Mouse (Mus musculus) limb, embryonic 14.5 days (tissue): ENCODE measurements at regions not wholly inside any gene's neighbourhood (a gene's known extent, or its start where the extent isn't known, plus 50 kb on each side); places are given as distances from the start of the nearest gene placed in this dataset.

ENCODE experiments used
- ATAC-seq: fragments of 200-750 bp; cut with Nextera tagmentation; 2 replicates; pipeline ENCODE4 v1.8.0; 2017; ENCODE audit warnings: low read depth, moderate number of reproducible peaks, moderate TSS enrichment; ENCODE audit not compliant: low FRiP score
- DNase-seq: peaks from one replicate; pipeline ENCODE4 v3.0.0-alpha.2; 2015; ENCODE audit warnings: low spot score
- H3K27ac ChIP-seq: fragments of 300-500 bp; sonication (generic); replicated peaks from 2 replicates; pipeline ENCODE4 v1.5.1; 2014; ENCODE audit warnings: low read depth, mild to moderate bottlenecking, low read length, moderate library complexity, mixed read lengths
- H3K27me3 ChIP-seq: fragments of 300-500 bp; sonication (generic); 2 replicates; pipeline ENCODE4 v1.6.1; 2014; ENCODE audit warnings: low read length, mixed read lengths; ENCODE audit not compliant: control insufficient read depth, insufficient read depth
- H3K36me3 ChIP-seq: fragments of 300-500 bp; sonication (generic); 2 replicates; pipeline ENCODE4 v1.6.1; 2014; ENCODE audit warnings: mild to moderate bottlenecking, low read length, moderate library complexity, mixed read lengths; ENCODE audit not compliant: control insufficient read depth, insufficient read depth
- H3K4me1 ChIP-seq: fragments of 300-500 bp; sonication (generic); 2 replicates; pipeline ENCODE4 v1.6.1; 2014; ENCODE audit warnings: antibody characterized with exemption, low read length, mixed read lengths; ENCODE audit not compliant: control insufficient read depth, insufficient read depth
- H3K4me2 ChIP-seq: fragments of 300-500 bp; sonication (generic); replicated peaks from 2 replicates; pipeline ENCODE4 v1.6.1; 2014; ENCODE audit warnings: low read depth, mild to moderate bottlenecking, low read length, moderate library complexity; ENCODE audit not compliant: severe bottlenecking
- H3K4me3 ChIP-seq: fragments of 300-500 bp; sonication (generic); replicated peaks from 2 replicates; pipeline ENCODE4 v1.5.1; 2014; ENCODE audit warnings: low read length
- H3K9ac ChIP-seq: fragments of 300-500 bp; sonication (generic); 2 replicates; pipeline ENCODE4 v1.6.1; 2014; ENCODE audit warnings: mild to moderate bottlenecking, low read depth, low read length, moderate library complexity; ENCODE audit not compliant: severe bottlenecking
- H3K9me3 ChIP-seq: fragments of 300-500 bp; sonication (generic); 2 replicates; pipeline ENCODE4 v1.6.1; 2016; ENCODE audit warnings: low read length; ENCODE audit not compliant: control insufficient read depth
- POLR2A ChIP-seq: fragments of 200-500 bp; IDR thresholded peaks from 2 replicates; pipeline ENCODE4 v1.8.0; 2012; ENCODE audit warnings: inconsistent platforms, mild to moderate bottlenecking, moderate library complexity, borderline replicate concordance; ENCODE audit not compliant: insufficient read depth, insufficient read length; ENCODE audit errors: extremely low read depth
- WGBS: fragments of 180-500 bp; shearing (Covaris S2); extraction: QIAGEN DNeasy Blood & Tissue Kit; methylation state at CpG from one replicate; pipeline ENCODE4 v1.1.7; 2014; 5-methylcytosine and 5-hydroxymethylcytosine counted together

- Histone ChIP-seq H3K27ac (no peak overlapping the region), H3K9ac (no peak overlapping the region), H3K4me2 (no peak overlapping the region), H3K4me1 (no peaks in the 10 kb centered on the region; the same call in 1 of the 2 replicates), H3K27me3 (no peaks in the 10 kb centered on the region), H3K36me3 (no peaks in the 10 kb centered on the region), H3K9me3 (no peaks in the 10 kb centered on the region), H3K4me3 (no peak overlapping the region)
- no peak for DNase-seq
- TF ChIP-seq POLR2A: no peak
- ATAC-seq: no peak
- WGBS: 73% methylated on average over 4 of the region's 4 CpGs
Observed at GRCm38 (mm10) chr8:34736214-34736613, 624.7 kb upstream of the Gm10131 start.

- Histone ChIP-seq H3K36me3 (no peaks in the 10 kb centered on the region), H3K27me3 (no peaks in the 10 kb centered on the region), H3K4me3 (no peak overlapping the region), H3K9ac (no peak overlapping the region), H3K4me2 (no peak overlapping the region), H3K27ac (no peak overlapping the region), H3K9me3 (no peaks in the 10 kb centered on the region), H3K4me1 (no peaks in the 10 kb centered on the region; the same call in 1 of the 2 replicates)
- ATAC-seq: no peak
- no peak for DNase-seq
- TF ChIP-seq POLR2A: no peak
- WGBS: 90% methylated on average over 4 of the region's 4 CpGs
Observed at GRCm38 (mm10) chr8:34735006-34735405, 623.5 kb upstream of the Gm10131 start.

- ATAC-seq (no peak), DNase-seq (no peak)
- TF ChIP-seq POLR2A: no peak
- H3K4me3 ChIP-seq: no peak overlapping the region
- H3K9ac ChIP-seq: no peak overlapping the region
- 38% methylated on average over 2 of the region's 2 CpGs for WGBS
- no peaks in the 10 kb centered on the region for H3K9me3 ChIP-seq
- no peak overlapping the region for H3K27ac ChIP-seq
- no peak overlapping the region for H3K4me2 ChIP-seq
- H3K27me3 ChIP-seq: no peaks in the 10 kb centered on the region
- no peaks in the 10 kb centered on the region; the same call in 1 of the 2 replicates for H3K4me1 ChIP-seq
- H3K36me3 ChIP-seq: no peaks in the 10 kb centered on the region
Observed at GRCm38 (mm10) chr8:34732808-34733207, 621.3 kb upstream of the Gm10131 start.

GRCm38 (mm10) chr8:34732362-34732761 is 620.8 kb upstream of the Gm10131 start:
- no peaks in the 10 kb centered on the region for H3K36me3 ChIP-seq
- ATAC-seq: no peak
- 28% methylated on average over 1 of the region's 1 CpGs for WGBS
- no peak overlapping the region for H3K9ac ChIP-seq
- no peak for DNase-seq
- no peak overlapping the region for H3K27ac ChIP-seq
- H3K4me3 ChIP-seq: no peak overlapping the region
- H3K4me2 ChIP-seq: no peak overlapping the region
- no peaks in the 10 kb centered on the region; the same call in 1 of the 2 replicates for H3K4me1 ChIP-seq
- no peaks in the 10 kb centered on the region for H3K9me3 ChIP-seq
- H3K27me3 ChIP-seq: no peaks in the 10 kb centered on the region
- TF ChIP-seq POLR2A: no peak

- no peak for TF ChIP-seq POLR2A
- H3K4me2 ChIP-seq: 0 out of 2 replicates have a peak overlapping the region, but pooled peaks have one; percentile 2
- no peak overlapping the region for H3K4me3 ChIP-seq
- no peaks in the 10 kb centered on the region for H3K9me3 ChIP-seq
- no peaks in the 10 kb centered on the region for H3K36me3 ChIP-seq
- no peaks in the 10 kb centered on the region for H3K27me3 ChIP-seq
- H3K27ac ChIP-seq: no peak overlapping the region
- no peak for ATAC-seq
- no peak for DNase-seq
- H3K4me1 ChIP-seq: no peaks in the 10 kb centered on the region; the same call in 1 of the 2 replicates
- H3K9ac ChIP-seq: no peak overlapping the region
- WGBS: 40% methylated on average over 12 of the region's 12 CpGs
Observed at GRCm38 (mm10) chr8:34731096-34731999, 619.8 kb upstream of the Gm10131 start.

GRCm38 (mm10) chr8:34729585-34729984 is 618.0 kb upstream of the Gm10131 start:
- WGBS: 89% methylated on average over 7 of the region's 7 CpGs
- Histone ChIP-seq H3K4me3 (no peak overlapping the region), H3K4me2 (no peak overlapping the region), H3K27ac (no peak overlapping the region), H3K9me3 (no peaks in the 10 kb centered on the region), H3K9ac (no peak overlapping the region), H3K4me1 (no peaks in the 10 kb centered on the region; the same call in 1 of the 2 replicates), H3K27me3 (no peaks in the 10 kb centered on the region), H3K36me3 (no peaks in the 10 kb centered on the region)
- TF ChIP-seq POLR2A: no peak
- no peak for ATAC-seq
- DNase-seq: no peak
